Comparison of ENCODE assay signal across 15 mouse cellular contexts in genomic region chrX:71532635-71533034, GRCm38 (mm10). TPM values are rescaled to one million over a fixed set of nuclear protein-coding genes. Genes with fewer than 3 reads are reported as not detected.
DNase-seq lines count a peak whose midpoint lies in the region; ATAC-seq and TF ChIP-seq lines count a peak whose summit lies in the region.
"Had no signal": no experiment of that assay in that cellular context is flagged by ENCODE, and none has a peak within 500 bp of the region (broad histone marks: within the 10 kb centered on the region; RNA-seq: fewer than 3 reads in every experiment).

No protein-coding gene starts in this region.

- 67% methylated on average over 3 of the region's 3 CpGs for WGBS in heart, embryonic 11.5 days (ENCODE audit: insufficient replicate concordance)

- H3K4me2 ChIP-seq in heart, embryonic 11.5 days = no peak overlapping the region
- H3K4me2 ChIP-seq: liver, embryonic 13.5 days; neural tube, embryonic 13.5 days had no signal

- H3K27ac ChIP-seq in layer of hippocampus, adult 2 months = no peak overlapping the region
- no peak overlapping the region for H3K27ac ChIP-seq in heart, embryonic 11.5 days (ENCODE audit: low read depth, low read length)
- H3K27ac ChIP-seq: liver, embryonic 13.5 days; neural tube, embryonic 13.5 days had no signal

- H3K9me3 ChIP-seq in heart, embryonic 11.5 days (replicated peaks; ENCODE audit: control insufficient read depth, low read length) = no peaks in the 10 kb centered on the region
- H3K9me3 ChIP-seq: liver, embryonic 13.5 days; neural tube, embryonic 13.5 days had no signal

- peak; percentile 21; the same call in 1 of the 2 replicates for TF ChIP-seq CTCF in layer of hippocampus, adult 2 months (conservative IDR thresholded peaks at IDR 0.05)

- DNase-seq in layer of hippocampus, adult 2 months (ENCODE audit: low spot score in 2 of 2) = no peak
- no peak for DNase-seq in layer of hippocampus, adult 9-11 months
- peak; percentile 43 for DNase-seq in 416B (ENCODE audit: low read depth)
- peak; percentile 26 for DNase-seq in A20 (ENCODE audit: low read depth, low spot score)
- DNase-seq in brain, adult 2 months (ENCODE audit: low read depth, low spot score) = peak; percentile 6
- no peak for DNase-seq in heart, postnatal 25 days (ENCODE audit: low spot score)
- DNase-seq: cerebellum, postnatal 10 days; forebrain, postnatal 0 days; gastrocnemius, postnatal 10 days; heart, postnatal 4 days; kidney, postnatal 4 days; liver, embryonic 13.5 days had no signal

- ATAC-seq in heart, embryonic 11.5 days (replicated peaks; ENCODE audit: insufficient number of reproducible peaks, low FRiP score, low TSS enrichment) = no peak
- ATAC-seq: forebrain, postnatal 0 days had no signal

- peaks cover 15% of the 10 kb centered on the region for H3K27me3 ChIP-seq in heart, embryonic 11.5 days (ENCODE audit: control insufficient read depth, insufficient read depth, low read length)
- H3K27me3 ChIP-seq: liver, embryonic 13.5 days; neural tube, embryonic 13.5 days had no signal

- no peak overlapping the region for H3K9ac ChIP-seq in heart, embryonic 11.5 days (ENCODE audit: low read depth, low read length)
- H3K9ac ChIP-seq: forebrain, postnatal 0 days; liver, embryonic 13.5 days; neural tube, embryonic 13.5 days had no signal

- no peak overlapping the region for H3K4me3 ChIP-seq in layer of hippocampus, adult 2 months
- no peak overlapping the region for H3K4me3 ChIP-seq in heart, embryonic 11.5 days (ENCODE audit: low read depth, low read length)
- H3K4me3 ChIP-seq: erythroblast, embryonic 14.5 days; liver, embryonic 13.5 days; neural tube, embryonic 13.5 days had no signal

- H3K4me1 ChIP-seq in heart, embryonic 11.5 days (ENCODE audit: control insufficient read depth, insufficient read depth, low read length) = no peaks in the 10 kb centered on the region

- H3K36me3 ChIP-seq in heart, embryonic 11.5 days (ENCODE audit: control insufficient read depth, insufficient read depth, low read length) = no peaks in the 10 kb centered on the region
- H3K36me3 ChIP-seq: liver, embryonic 13.5 days; neural tube, embryonic 13.5 days had no signal

- intact Hi-C loops in heart, postnatal 25 days (cut with DNase I) = no loop called here

RNA-seq across cellular contexts. Expression of gene Hmgb3, which starts 23.1 kb away (rescaled TPM):
- 10 to 100 TPM; 12.2 to 19.3 TPM for total RNA-seq in layer of hippocampus, adult 2 months (2021)
- 10 to 100 TPM; 74.2 to 78.8 TPM for total RNA-seq in heart, postnatal 25 days (2021)
- polyA plus RNA-seq in heart, embryonic 11.5 days (2014; fragmentation: Nextera tagmentation; extraction: Ambion mirVana) = 179 and 197 TPM in 2 replicates

RNA-seq across cellular contexts. Expression of gene Cd99l2, which starts 40.0 kb away (rescaled TPM):
- total RNA-seq in layer of hippocampus, adult 2 months (2021) = 10 to 100 TPM; 46.4 to 53.5 TPM
- 10 to 100 TPM; 57.3 to 57.9 TPM for total RNA-seq in heart, postnatal 25 days (2021)
- 21.7 and 31.4 TPM in 2 replicates for polyA plus RNA-seq in heart, embryonic 11.5 days (2014; fragmentation: Nextera tagmentation; extraction: Ambion mirVana)

Comparison
In these comparisons a context has a peak if more than half of its experiments do, and no peak if none do; other contexts are left out.
1. DNase-seq: peak in 416B (single experiment), A20 (single experiment) and brain, adult 2 months (single experiment); none in layer of hippocampus, adult 2 months (0 of 2), layer of hippocampus, adult 9-11 months (single experiment) and heart, postnatal 25 days (single experiment).